Comparison of ENCODE assay signal across 9 mouse cellular contexts in the genomic region with DNA sequence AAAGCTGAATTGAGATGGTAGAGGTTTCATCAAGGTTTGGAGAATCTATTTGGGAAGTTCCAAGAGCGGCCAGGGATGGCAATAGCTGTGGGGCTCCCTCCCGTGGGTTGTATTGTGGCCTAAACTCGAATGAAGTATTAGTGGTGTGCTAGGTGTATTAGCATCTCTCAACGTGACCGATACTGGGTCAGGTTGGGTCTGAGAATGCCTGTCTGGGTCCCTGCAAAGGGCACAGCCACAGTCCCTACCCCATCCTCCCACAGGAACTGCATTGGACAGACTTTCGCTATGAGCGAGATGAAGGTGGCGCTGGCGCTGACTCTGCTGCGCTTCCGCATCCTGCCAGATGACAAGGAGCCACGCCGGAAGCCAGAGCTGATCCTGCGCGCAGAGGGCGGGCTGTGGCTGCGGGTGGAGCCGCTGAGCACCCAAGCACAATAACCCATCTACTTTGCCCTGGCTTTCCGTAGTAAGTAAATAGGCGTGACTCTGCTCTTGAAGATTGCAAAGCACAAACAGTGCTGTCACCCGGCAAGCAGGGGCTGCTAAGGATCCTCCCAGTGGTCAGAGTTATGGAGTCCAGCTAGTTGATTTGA. TPM values are rescaled to one million over a fixed set of nuclear protein-coding genes. Genes with fewer than 3 reads are reported as not detected.
DNase-seq lines count a peak whose midpoint lies in the region; ATAC-seq and TF ChIP-seq lines count a peak whose summit lies in the region.
"Had no signal": no experiment of that assay in that cellular context is flagged by ENCODE, and none has a peak within 500 bp of the region (broad histone marks: within the 10 kb centered on the region; RNA-seq: fewer than 3 reads in every experiment).

No protein-coding gene starts in this region.

- H3K27ac ChIP-seq in ES-Bruce4 (ENCODE audit: insufficient read depth, low read length) = no peak overlapping the region
- no peak overlapping the region for H3K27ac ChIP-seq in hindbrain, postnatal 0 days

- no peaks in the 10 kb centered on the region for H3K36me3 ChIP-seq in ES-Bruce4 (ENCODE audit: control insufficient read depth, insufficient read depth, low read length, poor library complexity, severe bottlenecking)
- H3K36me3 ChIP-seq in hindbrain, postnatal 0 days (ENCODE audit: insufficient read depth, low read length) = no peaks in the 10 kb centered on the region

- H3K4me3 ChIP-seq in ES-Bruce4 (ENCODE audit: low read depth, low read length) = peak overlapping the region; percentile 40; the same call in 1 of the 2 replicates
- H3K4me3 ChIP-seq in hindbrain, postnatal 0 days (ENCODE audit: low read length) = no peak overlapping the region
- H3K4me3 ChIP-seq: myocyte had no signal

- WGBS in hindbrain, postnatal 0 days = 37% methylated on average over 21 of the region's 21 CpGs

- TF ChIP-seq EP300 in ES-Bruce4 (IDR thresholded peaks at IDR 0.05; ENCODE audit: insufficient read depth, low read depth, low read length) = 0 out of 2 replicates have a peak, but pooled peaks have one; percentile 8

- H3K9ac ChIP-seq in ES-Bruce4 (ENCODE audit: low read depth, poor library complexity, severe bottlenecking) = no peak overlapping the region
- no peak overlapping the region for H3K9ac ChIP-seq in hindbrain, postnatal 0 days (replicated peaks; ENCODE audit: low read length)

- H3K27me3 ChIP-seq in ES-Bruce4 (ENCODE audit: control insufficient read depth, insufficient read depth, low read length, poor library complexity, severe bottlenecking) = no peaks in the 10 kb centered on the region
- H3K27me3 ChIP-seq in hindbrain, postnatal 0 days (ENCODE audit: insufficient read depth, low read length) = no peaks in the 10 kb centered on the region

- no peak overlapping the region; the same call in 1 of the 2 replicates for H3K4me2 ChIP-seq in hindbrain, postnatal 0 days (ENCODE audit: low read depth, low read length)

- no peaks in the 10 kb centered on the region for H3K9me3 ChIP-seq in ES-Bruce4 (replicated peaks; ENCODE audit: control insufficient read depth, insufficient read depth, low read length, poor library complexity, severe bottlenecking)
- H3K9me3 ChIP-seq in hindbrain, postnatal 0 days (ENCODE audit: low read length) = no peaks in the 10 kb centered on the region

- no peaks in the 10 kb centered on the region for H3K4me1 ChIP-seq in ES-Bruce4 (ENCODE audit: control insufficient read depth, insufficient read depth, low read length)
- no peaks in the 10 kb centered on the region for H3K4me1 ChIP-seq in hindbrain, postnatal 0 days (ENCODE audit: insufficient read depth, low read length)

- peak; percentile 43 for DNase-seq in brain, embryonic 14.5 days (ENCODE audit: low read depth)
- DNase-seq in hindbrain, postnatal 0 days (ENCODE audit: low spot score) = peak; percentile 21
- DNase-seq in naive thymus-derived CD4-positive, alpha-beta T cell, adult 2 months (ENCODE audit: low read depth) = peak; percentile 57
- no peak for DNase-seq in adrenal gland, postnatal 25 days
- no peak for DNase-seq in layer of hippocampus, postnatal 10 days (ENCODE audit: low spot score in 2 of 2)
- DNase-seq in cerebellum, adult 8-10 months = no peak
- DNase-seq in kidney, adult 18-20 months = no peak

- no peak for TF ChIP-seq POLR2A in ES-Bruce4 (IDR thresholded peaks at IDR 0.05; ENCODE audit: insufficient read depth, low read length)
- TF ChIP-seq POLR2A in brain, embryonic 14.5 days (IDR thresholded peaks at IDR 0.05; ENCODE audit: borderline replicate concordance, extremely low read depth, insufficient read depth, insufficient read length, poor library complexity, severe bottlenecking) = no peak

- ATAC-seq in hindbrain, postnatal 0 days = peak; percentile 58; the same call in 1 of the 2 replicates

- no peak for TF ChIP-seq CTCF in ES-Bruce4 (IDR thresholded peaks at IDR 0.05; ENCODE audit: low read depth, low read length)
- no peak for TF ChIP-seq CTCF in brain, embryonic 14.5 days (IDR thresholded peaks at IDR 0.05; ENCODE audit: borderline replicate concordance, extremely low read depth, insufficient read depth, insufficient read length)
- TF ChIP-seq CTCF in hindbrain, postnatal 0 days (IDR thresholded peaks at IDR 0.05; ENCODE audit: low read depth) = peak; percentile 25; the same call in 1 of the 2 replicates

RNA-seq across cellular contexts. Expression of gene Cyp4f15, which starts 9.3 kb away (rescaled TPM):
- polyA plus RNA-seq in ES-Bruce4 (2011; ENCODE audit: insufficient read depth, insufficient read length, low read depth, missing spikeins) = 0.58 TPM in 1 of 2 replicates, not detected in the other
- polyA plus RNA-seq in brain, embryonic 14.5 days (2012; rRNA removed) = 2.4 and 3.1 TPM in 2 replicates
- total RNA-seq in hindbrain, postnatal 0 days (2014; rRNA removed) = 9.5 and 11.9 TPM in 2 replicates
- polyA plus RNA-seq in hindbrain, postnatal 0 days (2015; fragmentation: Nextera tagmentation; extraction: Ambion mirVana) = 4.8 and 5.5 TPM in 2 replicates
- total RNA-seq in adrenal gland, postnatal 25 days (2021) = 1.9 and 2.0 TPM in 2 replicates
- total RNA-seq in layer of hippocampus, postnatal 10 days (2021) = 1 to 10 TPM; 4.4 to 5.5 TPM
- polyA plus RNA-seq: myocyte had no signal

RNA-seq across cellular contexts. Expression of gene Cyp4f40, which starts 17.4 kb away (rescaled TPM):
- polyA plus RNA-seq in ES-Bruce4 (2011; ENCODE audit: insufficient read depth, insufficient read length, low read depth, missing spikeins) = not detected in 2 replicates
- 0.14 TPM in 1 of 2 replicates, not detected in the other for polyA plus RNA-seq in brain, embryonic 14.5 days (2012; rRNA removed)
- 0.22 TPM in 1 of 2 replicates, not detected in the other for total RNA-seq in hindbrain, postnatal 0 days (2014; rRNA removed)
- 0.09 TPM in 1 of 2 replicates, not detected in the other for polyA plus RNA-seq in hindbrain, postnatal 0 days (2015; fragmentation: Nextera tagmentation; extraction: Ambion mirVana)
- total RNA-seq in adrenal gland, postnatal 25 days (2021) = not detected in 2 replicates
- not detected for total RNA-seq in layer of hippocampus, postnatal 10 days (2021)

RNA-seq across cellular contexts. Expression of gene Cyp4f37, which starts 55.0 kb away (rescaled TPM):
- not detected in 2 replicates for polyA plus RNA-seq in ES-Bruce4 (2011; ENCODE audit: insufficient read depth, insufficient read length, low read depth, missing spikeins)
- not detected in 2 replicates for polyA plus RNA-seq in brain, embryonic 14.5 days (2012; rRNA removed)
- total RNA-seq in hindbrain, postnatal 0 days (2014; rRNA removed) = not detected in 2 replicates
- 0.53 and 0.97 TPM in 2 replicates for polyA plus RNA-seq in hindbrain, postnatal 0 days (2015; fragmentation: Nextera tagmentation; extraction: Ambion mirVana)
- total RNA-seq in adrenal gland, postnatal 25 days (2021) = not detected in 2 replicates
- not detected for total RNA-seq in layer of hippocampus, postnatal 10 days (2021)
- polyA plus RNA-seq: myocyte had no signal

Comparison
In these comparisons a context has a peak if more than half of its experiments do, and no peak if none do; other contexts are left out.
1. DNase-seq: peak in brain, embryonic 14.5 days (single experiment), hindbrain, postnatal 0 days (single experiment) and naive thymus-derived CD4-positive, alpha-beta T cell, adult 2 months (single experiment); none in adrenal gland, postnatal 25 days (single experiment), layer of hippocampus, postnatal 10 days (0 of 2), cerebellum, adult 8-10 months (single experiment) and kidney, adult 18-20 months (single experiment).